Mouse (Mus musculus): ENCODE data around the gene Prl2c2.
"Not testable (repeated sequence)": the region's sequence is repeated elsewhere in the genome, so short reads cannot be mapped to it uniquely, and the experiment has no call there.

Prl2c2 gene

GRCm38 (mm10) chr13:13005283-13005682 lies at the start of gene Prl2c2:
Gene Prl2c2, minus strand, starts transcription at chr13:13005383.
- DNase-seq (ENCODE audit: low spot score in 2 of 2), result not testable (repeated sequence)

- DNase-seq (ENCODE audit: low spot score in 2 of 2), result not testable (repeated sequence)
These were observed 20.7 kb upstream of the Prl2c2 start for GRCm38 (mm10) chr13:13025872-13026271.

- not testable (repeated sequence) for DNase-seq (ENCODE audit: low spot score in 2 of 2)
These were observed 8.9 kb upstream of the Prl2c2 start for GRCm38 (mm10) chr13:13013993-13014549.

Measured in right cerebral cortex, postnatal 10 days (tissue).